Mouse (Mus musculus): Measurements from ENCODE around the gene Prom2.

DNA sequence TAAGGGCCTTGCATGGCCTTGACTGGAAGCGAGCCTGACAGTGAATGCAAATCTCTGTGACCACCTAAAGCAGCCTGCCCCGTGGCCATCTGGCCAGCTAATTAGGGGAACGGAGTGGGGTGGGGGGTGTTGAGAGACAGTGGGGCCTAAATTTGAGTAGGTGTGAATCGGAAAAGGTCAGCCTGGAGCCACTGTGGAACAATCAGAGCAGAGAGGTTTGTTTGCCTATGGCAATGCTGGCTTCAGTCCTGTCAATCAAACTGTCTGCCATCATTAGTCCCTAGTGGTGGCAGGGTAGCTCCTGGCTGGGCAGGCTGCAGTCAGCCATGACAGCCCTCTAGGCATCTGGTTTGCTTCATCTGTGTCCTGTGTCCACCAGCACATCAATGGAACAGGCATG lies 29.8 kb downstream of the Prom2 start:
- no peak for TF ChIP-seq USF1 (IDR thresholded peaks at IDR 0.05; ENCODE audit: low read depth)
- TF ChIP-seq POLR2A (IDR thresholded peaks at IDR 0.05; ENCODE audit: insufficient read length, low read depth), result no peak
- no peak for TF ChIP-seq MAX (IDR thresholded peaks at IDR 0.05; ENCODE audit: low read depth)
- TF ChIP-seq POLR2AphosphoS2 (IDR thresholded peaks at IDR 0.05; ENCODE audit: insufficient read length, low read depth), result no peak
- no peak for TF ChIP-seq MYOD1 (IDR thresholded peaks at IDR 0.05; ENCODE audit: control insufficient read depth in 1 of 3, insufficient read length in 2 of 3, low read depth in 2 of 3)
- no peak for TF ChIP-seq TCF12 (IDR thresholded peaks at IDR 0.05; ENCODE audit: insufficient read depth, poor library complexity, severe bottlenecking)
- TF ChIP-seq MYOG (IDR thresholded peaks at IDR 0.05; ENCODE audit: control insufficient read depth in 1 of 3, insufficient read depth in 1 of 3, insufficient read length in 2 of 3, low read depth in 2 of 3), result no peak
- TF ChIP-seq E2F4 (IDR thresholded peaks at IDR 0.05; ENCODE audit: insufficient read depth), result no peak

All from myocyte (in vitro differentiated cells).